9 mouse cellular contexts compared by ENCODE assay signal in genomic region chr12:24682563-24682962, GRCm38 (mm10). TPM values are rescaled to one million over a fixed set of nuclear protein-coding genes. Genes with fewer than 3 reads are reported as not detected.
DNase-seq lines count a peak whose midpoint lies in the region; ATAC-seq and TF ChIP-seq lines count a peak whose summit lies in the region.
"Had no signal": no experiment of that assay in that cellular context is flagged by ENCODE, and none has a peak within 500 bp of the region (broad histone marks: within the 10 kb centered on the region; RNA-seq: fewer than 3 reads in every experiment).

No protein-coding gene starts in this region.

- H3K27me3 ChIP-seq in intestine, postnatal 0 days (replicated peaks; ENCODE audit: control insufficient read depth, insufficient read depth, low read length) = no peaks in the 10 kb centered on the region; the same call in 1 of the 2 replicates
- H3K27me3 ChIP-seq in midbrain, embryonic 11.5 days (ENCODE audit: control insufficient read depth, insufficient read depth, low read length) = peaks cover 19% of the 10 kb centered on the region
- peaks cover 28% of the 10 kb centered on the region for H3K27me3 ChIP-seq in neural tube, embryonic 15.5 days (replicated peaks)

- no peak for TF ChIP-seq CTCF in intestine, postnatal 0 days (IDR thresholded peaks at IDR 0.05; ENCODE audit: low read depth)
- no peak for TF ChIP-seq CTCF in lung, adult 2 months (IDR thresholded peaks at IDR 0.05; ENCODE audit: insufficient read depth, low read length)

- H3K36me3 ChIP-seq in intestine, postnatal 0 days (ENCODE audit: control insufficient read depth, insufficient read depth) = no peaks in the 10 kb centered on the region
- H3K36me3 ChIP-seq in midbrain, embryonic 11.5 days (ENCODE audit: control insufficient read depth, insufficient read depth, low read length) = no peaks in the 10 kb centered on the region
- no peaks in the 10 kb centered on the region for H3K36me3 ChIP-seq in neural tube, embryonic 15.5 days
- H3K36me3 ChIP-seq: liver, embryonic 15.5 days had no signal

- DNase-seq in brain, adult 2 months (ENCODE audit: low read depth, low spot score) = peak; percentile 79
- DNase-seq in frontal cortex, postnatal 14 days (ENCODE audit: low spot score in 2 of 2) = peak; percentile 27 to 42
- DNase-seq in lung, adult 2 months = peak; percentile 32
- DNase-seq in midbrain, embryonic 11.5 days (ENCODE audit: low spot score, missing footprints) = no peak
- DNase-seq in adrenal gland, adult 8-10 months = no peak

- WGBS in intestine, postnatal 0 days = 25% methylated on average over 8 of the region's 8 CpGs
- 34% methylated on average over 8 of the region's 8 CpGs for WGBS in lung, adult 2 months
- 58% methylated on average over 8 of the region's 8 CpGs for WGBS in midbrain, embryonic 11.5 days
- WGBS in neural tube, embryonic 15.5 days = 55% methylated on average over 8 of the region's 8 CpGs

- peak overlapping the region; percentile 11; the same call in 1 of the 2 replicates for H3K27ac ChIP-seq in intestine, postnatal 0 days (ENCODE audit: low read depth, low read length)
- no peak overlapping the region for H3K27ac ChIP-seq in midbrain, embryonic 11.5 days (ENCODE audit: low read depth, low read length)
- no peak overlapping the region for H3K27ac ChIP-seq in neural tube, embryonic 15.5 days (replicated peaks)
- H3K27ac ChIP-seq: liver, embryonic 15.5 days had no signal

- H3K4me1 ChIP-seq in intestine, postnatal 0 days (replicated peaks; ENCODE audit: control insufficient read depth, insufficient read depth, low read length) = no peaks in the 10 kb centered on the region
- no peaks in the 10 kb centered on the region; the same call in 1 of the 2 replicates for H3K4me1 ChIP-seq in lung, adult 2 months (ENCODE audit: control insufficient read depth, insufficient read depth, low read length)
- H3K4me1 ChIP-seq in midbrain, embryonic 11.5 days (ENCODE audit: control insufficient read depth, insufficient read depth, low read length) = peaks cover 5% of the 10 kb centered on the region
- H3K4me1 ChIP-seq in neural tube, embryonic 15.5 days = peaks cover 22% of the 10 kb centered on the region

- TF ChIP-seq POLR2A in lung, adult 2 months (IDR thresholded peaks at IDR 0.05; ENCODE audit: borderline replicate concordance, extremely low read depth, low read depth, low read length) = no peak

- H3K9me3 ChIP-seq in intestine, postnatal 0 days (ENCODE audit: control insufficient read depth) = no peaks in the 10 kb centered on the region
- no peaks in the 10 kb centered on the region for H3K9me3 ChIP-seq in midbrain, embryonic 11.5 days (ENCODE audit: control insufficient read depth, low read length)
- H3K9me3 ChIP-seq in neural tube, embryonic 15.5 days (replicated peaks) = no peaks in the 10 kb centered on the region
- H3K9me3 ChIP-seq: liver, embryonic 15.5 days had no signal

- H3K4me2 ChIP-seq in intestine, postnatal 0 days (replicated peaks; ENCODE audit: low read depth) = peak overlapping the region; percentile 95
- H3K4me2 ChIP-seq in midbrain, embryonic 11.5 days = no peak overlapping the region
- no peak overlapping the region for H3K4me2 ChIP-seq in neural tube, embryonic 15.5 days

- no peak for ATAC-seq in intestine, postnatal 0 days
- no peak for ATAC-seq in midbrain, embryonic 11.5 days (ENCODE audit: low FRiP score)
- ATAC-seq in neural tube, embryonic 15.5 days (ENCODE audit: low FRiP score) = no peak

- H3K9ac ChIP-seq in intestine, postnatal 0 days (ENCODE audit: low read depth, low read length) = no peak overlapping the region
- H3K9ac ChIP-seq in midbrain, embryonic 11.5 days (ENCODE audit: low read length) = no peak overlapping the region
- no peak overlapping the region for H3K9ac ChIP-seq in neural tube, embryonic 15.5 days (replicated peaks)
- H3K9ac ChIP-seq: liver, embryonic 15.5 days had no signal

- H3K4me3 ChIP-seq in intestine, postnatal 0 days (ENCODE audit: low read depth, low read length) = peak overlapping the region; percentile 50; the same call in 1 of the 2 replicates
- no peak overlapping the region for H3K4me3 ChIP-seq in lung, adult 2 months (replicated peaks; ENCODE audit: extremely low read depth, low read depth, low read length)
- no peak overlapping the region for H3K4me3 ChIP-seq in midbrain, embryonic 11.5 days (ENCODE audit: low read depth, low read length)
- no peak overlapping the region for H3K4me3 ChIP-seq in neural tube, embryonic 15.5 days (replicated peaks)
- H3K4me3 ChIP-seq: erythroblast, embryonic 14.5 days; liver, embryonic 15.5 days had no signal

RNA-seq across cellular contexts. Expression of gene Cys1, which starts 0.9 kb away (rescaled TPM):
- 1.3 and 1.7 TPM in 2 replicates for polyA plus RNA-seq in intestine, postnatal 0 days (2015; fragmentation: Nextera tagmentation; extraction: Ambion mirVana)
- polyA plus RNA-seq in lung, adult 2 months (2012; rRNA removed) = 16.7 and 22.5 TPM in 2 replicates
- 0.57 and 1.7 TPM in 2 replicates for polyA plus RNA-seq in midbrain, embryonic 11.5 days (2014; fragmentation: Nextera tagmentation; extraction: Ambion mirVana)
- polyA plus RNA-seq in neural tube, embryonic 15.5 days (2015; fragmentation: Nextera tagmentation; extraction: Ambion mirVana) = 1.4 and 2.1 TPM in 2 replicates
- 1 to 10 TPM; 4.2 to 6.5 (median 6.4) TPM for total RNA-seq in adrenal gland, adult 8-10 months (2022)
- polyA plus RNA-seq: erythroblast, embryonic 14.5 days had no signal

RNA-seq across cellular contexts. Expression of gene Rrm2, which starts 25.5 kb away (rescaled TPM):
- 36.9 and 37.4 TPM in 2 replicates for polyA plus RNA-seq in intestine, postnatal 0 days (2015; fragmentation: Nextera tagmentation; extraction: Ambion mirVana)
- polyA plus RNA-seq in lung, adult 2 months (2012; rRNA removed) = 1.6 and 2.1 TPM in 2 replicates
- 542 and 553 TPM in 2 replicates for polyA plus RNA-seq in midbrain, embryonic 11.5 days (2014; fragmentation: Nextera tagmentation; extraction: Ambion mirVana)
- 42.1 and 74.2 TPM in 2 replicates for polyA plus RNA-seq in neural tube, embryonic 15.5 days (2015; fragmentation: Nextera tagmentation; extraction: Ambion mirVana)
- 10 to 100 TPM in 1 of 4 experiments, 1 to 10 TPM in 3; 4.9 to 10.4 (median 6.8) TPM for total RNA-seq in adrenal gland, adult 8-10 months (2022)

RNA-seq across cellular contexts. Expression of gene Klf11, which starts 31.5 kb away (rescaled TPM):
- 7.3 and 8.1 TPM in 2 replicates for polyA plus RNA-seq in intestine, postnatal 0 days (2015; fragmentation: Nextera tagmentation; extraction: Ambion mirVana)
- polyA plus RNA-seq in lung, adult 2 months (2012; rRNA removed) = 22.1 and 35.2 TPM in 2 replicates
- 15.8 and 17.0 TPM in 2 replicates for polyA plus RNA-seq in midbrain, embryonic 11.5 days (2014; fragmentation: Nextera tagmentation; extraction: Ambion mirVana)
- polyA plus RNA-seq in neural tube, embryonic 15.5 days (2015; fragmentation: Nextera tagmentation; extraction: Ambion mirVana) = 11.3 and 11.4 TPM in 2 replicates
- total RNA-seq in adrenal gland, adult 8-10 months (2022) = 10 to 100 TPM; 10.9 to 15.3 (median 13.7) TPM

Comparison
In these comparisons a context has a peak if more than half of its experiments do, and no peak if none do; other contexts are left out.
1. DNase-seq: peak in brain, adult 2 months (single experiment), frontal cortex, postnatal 14 days (2 of 2) and lung, adult 2 months (single experiment); none in midbrain, embryonic 11.5 days (single experiment) and adrenal gland, adult 8-10 months (single experiment).